Mouse (Mus musculus): Measurements from ENCODE around the gene Ift52. TPM values are rescaled to one million over a fixed set of nuclear protein-coding genes. Genes with fewer than 3 reads are reported as not detected.

The Ift52 gene
- total RNA-seq, 2 experiments from 2014 or later: 27.1 to 29.4 TPM

DNA sequence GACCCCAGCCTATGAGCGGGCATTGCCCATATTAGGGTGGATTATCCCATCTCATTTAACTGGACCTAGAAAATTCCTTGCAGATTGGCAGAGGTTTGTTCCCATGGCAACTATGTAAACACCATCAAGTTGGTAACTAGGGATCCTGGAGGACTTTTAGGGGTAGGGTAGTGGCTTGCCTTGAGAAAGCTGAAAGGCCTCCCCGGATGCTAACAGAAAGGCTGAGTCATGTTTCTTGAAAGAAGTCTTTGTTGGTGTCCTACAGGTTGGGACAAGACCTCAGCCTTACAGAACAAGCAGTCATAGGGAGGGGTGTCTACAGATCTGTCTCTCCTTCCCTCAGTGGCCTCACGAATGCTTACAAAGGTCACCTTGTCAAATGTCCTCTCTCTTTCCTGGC lies 58.1 kb downstream of the Ift52 start:
- no peak for DNase-seq

GRCm38 (mm10) chr2:163079041-163079440 lies 61.9 kb downstream of the Ift52 start:
- no peak for DNase-seq

- DNase-seq: no peak
Measured at GRCm38 (mm10) chr2:163082591-163082990, 65.4 kb downstream of the Ift52 start.

DNA sequence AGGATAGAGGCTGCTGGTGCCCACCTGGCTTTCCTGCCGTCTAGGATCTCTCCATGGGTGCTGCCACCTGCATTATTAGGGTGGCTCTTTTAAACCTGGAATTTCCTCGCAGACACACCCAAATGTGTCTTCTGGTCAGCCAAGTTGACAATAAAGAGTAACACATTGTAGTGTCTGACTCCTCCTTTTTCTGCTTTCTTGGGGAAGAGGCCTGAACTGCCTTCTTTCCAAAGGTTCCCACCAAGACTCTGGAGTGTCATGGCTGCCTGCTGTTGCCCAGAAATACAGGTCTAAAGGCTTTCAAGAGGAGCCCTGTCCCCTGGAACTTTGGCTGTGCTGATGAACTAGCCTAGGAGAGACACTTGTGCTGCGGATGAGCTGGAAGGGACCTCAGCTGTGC lies 67.4 kb downstream of the Ift52 start:
- DNase-seq: no peak

DNA sequence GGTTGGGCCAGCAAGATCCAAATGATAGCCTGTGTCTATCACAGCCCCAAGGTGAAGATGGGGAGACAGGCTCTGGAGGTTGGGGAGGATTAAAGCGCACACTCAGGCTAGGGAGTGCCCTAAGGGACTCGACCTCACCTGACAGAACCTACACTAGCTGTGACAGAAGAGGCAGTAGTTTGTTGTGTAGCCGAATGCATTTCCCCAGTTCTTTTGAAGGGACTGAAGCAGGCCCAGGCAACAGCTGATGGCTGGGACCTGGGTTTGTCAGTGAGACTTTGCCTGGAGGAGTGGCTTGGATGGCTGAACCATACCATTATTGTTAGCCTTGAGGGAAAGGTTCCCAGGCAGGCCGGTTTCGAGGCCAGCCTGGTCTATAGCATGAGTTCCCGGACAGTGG lies 67.9 kb downstream of the Ift52 start:
- no peak for DNase-seq

DNA sequence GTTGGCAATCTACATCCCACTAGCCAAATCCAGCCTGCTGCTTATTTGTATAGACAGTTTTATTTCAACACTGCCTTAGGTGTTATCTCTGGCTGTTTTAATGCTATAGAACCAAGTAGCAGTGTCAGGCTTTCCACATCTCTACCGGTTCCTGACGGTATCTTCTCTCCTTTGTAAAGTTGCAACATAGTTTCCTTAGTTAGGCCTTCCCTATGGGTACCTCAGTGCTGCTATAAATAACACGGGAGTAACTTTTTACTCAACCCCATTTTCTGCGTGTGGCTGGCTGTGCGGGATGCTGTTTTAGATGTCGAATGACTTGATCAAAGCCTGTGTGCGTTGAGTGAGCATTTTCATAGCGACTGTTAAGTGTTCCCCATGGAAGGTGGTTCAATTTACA lies 69.4 kb downstream of the Ift52 start:
- no peak for DNase-seq

GRCm38 (mm10) chr2:163087728-163088127 lies 70.6 kb downstream of the Ift52 start, which contains the start of gene Gtsf1l:
TSS of gene Gtsf1l (minus strand) at chr2:163087855.
- DNase-seq: no peak

DNA sequence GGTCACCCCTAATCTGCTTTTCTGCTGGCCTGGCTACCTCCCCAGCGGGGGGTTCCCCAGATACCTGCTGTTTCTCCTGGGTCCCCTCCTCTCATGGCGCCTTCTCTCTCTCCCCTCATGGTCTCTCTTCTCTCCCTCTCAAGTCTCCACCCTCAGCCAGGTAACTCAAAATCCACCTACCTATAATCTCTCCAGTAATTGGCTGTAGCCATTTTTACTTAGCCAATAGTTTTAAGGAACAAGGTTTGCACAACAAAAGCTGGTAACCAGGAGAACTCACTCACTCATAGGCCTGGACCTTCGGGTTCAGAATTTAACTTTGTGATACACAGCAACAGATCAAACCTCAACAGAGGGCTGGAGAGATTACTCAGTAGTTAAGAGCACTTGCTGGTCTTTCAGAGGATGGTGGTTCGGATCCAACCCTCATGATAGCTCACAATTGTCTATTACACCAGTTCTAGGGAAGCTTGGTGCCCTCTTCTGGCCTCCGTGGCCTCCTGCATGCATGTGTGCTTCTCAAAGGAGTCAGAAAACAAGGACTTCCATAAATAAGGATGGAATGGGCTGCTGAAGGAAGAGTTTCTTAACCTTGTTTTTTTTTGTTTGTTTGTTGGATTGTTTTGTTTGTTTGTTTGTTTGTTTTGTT lies 72.4 kb downstream of the Ift52 start:
- DNase-seq: no peak

DNA sequence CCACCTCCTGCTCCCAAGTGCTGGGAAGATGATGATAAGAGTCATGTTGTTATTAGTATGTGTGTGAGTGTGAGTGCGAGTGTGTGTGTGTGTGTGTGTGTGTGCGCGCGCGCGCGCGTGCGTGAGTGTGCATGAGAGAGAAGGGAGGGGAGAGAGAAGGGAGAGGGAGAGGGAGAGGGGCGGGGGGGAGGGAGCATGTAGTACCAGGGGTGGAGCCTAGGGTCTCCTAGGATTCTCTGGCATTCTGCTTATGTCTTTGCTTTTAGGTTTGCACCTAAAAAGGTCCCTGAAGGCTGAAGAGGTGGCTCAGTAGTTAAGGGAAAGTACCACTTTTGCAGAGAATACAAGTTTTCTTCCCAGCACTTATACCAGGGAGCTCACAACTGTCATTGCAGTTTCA lies 77.8 kb downstream of the Ift52 start:
- no peak for DNase-seq

Small RNA genes within 50 kb of the gene (microRNA-seq; reads per million reads assigned to microRNA genes)
- gene Gm22174 (0 reads per million in 2 experiments), gene Mir7003 (0 reads per million in 2 experiments)

Other genes starting within 250 kb of the Ift52 start
- gene Srsf6, start 85.8 kb upstream of the Ift52 start, total RNA-seq (2021): 100 to 1,000 TPM; 175 to 176 TPM
- not detected for gene L3mbtl1, start 73.9 kb upstream of the Ift52 start, total RNA-seq (2021)
- not detected for gene Sgk2, start 30.0 kb upstream of the Ift52 start, total RNA-seq (2021)
- 10 to 100 TPM; 13.3 to 14.3 TPM for gene Mybl2, start 37.3 kb downstream of the Ift52 start, total RNA-seq (2021)
- gene Gtsf1l, start 70.5 kb downstream of the Ift52 start, total RNA-seq (2021): not detected
- 1 to 10 TPM; 4.1 to 5.6 TPM for gene Tox2, start 185.8 kb downstream of the Ift52 start, total RNA-seq (2021)

Data from heart, postnatal 4 days (tissue).